Mouse (Mus musculus) left cerebral cortex, adult 8-10 months (tissue): Measurements from ENCODE around the gene Gpatch8. TPM values are rescaled to one million over a fixed set of nuclear protein-coding genes. Genes with fewer than 3 reads are reported as not detected.
A peak's percentile ranks its signal among the peaks of the same experiment; 100 is the strongest.

Source experiments
- DNase-seq, 2 experiments: peaks; one replicate each; pipeline ENCODE4 v3.0.0; 2022; ENCODE audit warnings: low spot score in 2 of 2
- total RNA-seq, 4 experiments: library from RNA; stranded (reverse); gene quantifications; 2 replicates each; pipeline ENCODE4 v1.2.4; 2022

Gpatch8 gene
- total RNA-seq, 4 experiments from 2014 or later: 53.4 to 64.9 (median 58.6) TPM

- no peak for DNase-seq
Measured at GRCm38 (mm10) chr11:102453131-102453530, 103.1 kb downstream of the Gpatch8 start.

- DNase-seq: no peak
Measured at GRCm38 (mm10) chr11:102449043-102450008, 106.9 kb downstream of the Gpatch8 start.

- DNase-seq: peak; percentile 28 to 40
Measured at GRCm38 (mm10) chr11:102448327-102448726, 107.9 kb downstream of the Gpatch8 start.

- DNase-seq: peak; percentile 50 to 79
Measured at GRCm38 (mm10) chr11:102447497-102447896, 108.7 kb downstream of the Gpatch8 start, which contains the start of gene Fam171a2. Gene Fam171a2 (minus strand): TSS chr11:102447682.

- DNase-seq: no peak
Measured at GRCm38 (mm10) chr11:102446581-102447461, 109.4 kb downstream of the Gpatch8 start.

- peak in 1 of 2 experiments; percentile 41 for DNase-seq
Measured at GRCm38 (mm10) chr11:102445891-102446361, 110.3 kb downstream of the Gpatch8 start.

DNA sequence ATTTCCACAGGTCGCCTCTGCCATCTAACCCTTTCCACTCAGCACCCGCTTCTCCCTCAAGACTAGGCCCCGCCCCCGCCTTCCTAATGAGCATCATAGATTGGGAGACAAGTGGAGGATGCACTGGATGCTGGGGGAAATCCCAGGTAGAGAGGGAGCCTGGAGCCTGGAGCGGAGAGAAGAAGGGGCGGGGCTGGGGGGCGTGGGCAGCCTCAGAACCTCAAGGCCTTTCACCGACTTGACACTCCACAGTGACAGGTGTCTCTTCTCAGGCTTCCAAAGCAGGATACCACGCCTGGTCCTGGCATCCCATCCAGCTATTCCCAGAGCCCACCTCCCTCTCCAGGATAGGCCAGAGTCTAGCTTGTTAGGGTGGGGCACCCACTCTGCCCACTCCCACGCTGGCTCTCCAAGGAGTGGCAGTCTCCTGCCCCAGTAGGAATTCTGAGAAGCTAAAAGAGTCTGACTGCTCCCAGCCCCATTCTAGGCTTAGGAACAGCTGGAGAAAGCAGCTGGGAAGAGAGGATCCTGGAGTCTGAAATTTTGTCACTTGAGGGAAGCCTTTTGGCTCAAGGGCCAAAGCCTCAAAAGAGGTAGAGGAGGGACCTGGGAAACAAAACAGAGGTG, 110.8 kb downstream of the Gpatch8 start:
- peak in 1 of 2 experiments; percentile 69 for DNase-seq

DNA sequence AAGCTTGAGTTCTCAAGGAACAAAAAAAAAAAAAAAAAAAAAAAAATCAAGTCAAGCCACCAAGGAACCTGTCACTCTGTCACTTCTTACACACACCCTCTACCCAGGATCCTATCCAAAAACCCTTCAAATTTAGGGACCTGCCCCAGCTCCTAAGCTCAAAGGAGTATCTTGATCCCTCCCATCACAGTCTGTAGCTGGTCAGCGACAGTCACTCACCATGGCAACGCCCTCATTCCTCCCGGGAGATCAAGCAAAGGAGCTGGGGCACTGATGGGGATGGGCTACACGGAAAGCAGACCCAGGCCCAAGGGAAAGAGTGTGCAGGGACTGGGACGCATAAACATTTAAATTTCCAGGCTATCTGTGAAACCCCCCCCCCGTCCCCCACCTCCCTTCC, 111.4 kb downstream of the Gpatch8 start:
- no peak for DNase-seq

- no peak for DNase-seq
Measured at GRCm38 (mm10) chr11:102444321-102444720, 111.9 kb downstream of the Gpatch8 start.

DNA sequence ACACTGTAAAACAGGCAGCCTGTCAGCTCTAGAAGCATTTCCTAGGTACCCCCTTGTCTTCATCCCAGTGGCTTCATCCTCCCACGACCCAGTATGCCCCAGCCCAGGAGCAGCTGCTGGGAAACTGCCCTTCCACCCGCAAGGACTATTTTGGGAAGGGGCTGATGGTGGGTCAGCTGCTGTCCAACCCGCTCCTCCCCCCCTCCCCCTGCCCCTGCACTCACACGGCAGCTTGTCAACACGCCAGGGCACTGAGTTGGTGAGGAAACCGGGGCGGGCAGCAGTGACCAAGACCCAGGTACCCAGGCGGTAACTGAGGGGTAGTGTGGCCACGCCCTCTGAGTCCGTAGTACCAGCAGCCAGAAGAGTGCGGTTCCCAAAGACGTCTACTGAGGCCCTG, 112.5 kb downstream of the Gpatch8 start:
- no peak for DNase-seq

DNA sequence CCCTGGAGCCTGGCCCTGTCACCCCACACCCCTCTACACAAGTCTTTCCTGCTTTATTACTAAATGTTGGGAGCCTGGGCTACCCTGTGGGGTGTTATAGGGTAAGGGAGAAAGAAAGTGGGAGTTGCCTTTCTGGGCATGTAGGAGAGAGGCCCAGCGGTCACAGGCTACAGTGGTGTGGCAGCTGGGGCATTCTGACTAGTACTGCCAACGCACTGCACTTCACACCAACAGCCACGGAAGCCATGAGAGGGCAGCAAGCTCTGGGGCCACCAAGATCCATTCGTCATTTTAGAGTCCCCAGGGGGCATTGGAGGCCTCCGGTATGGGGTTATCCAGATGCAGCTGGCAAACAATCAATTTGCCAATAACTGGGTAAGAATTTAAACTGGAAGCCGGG, 114.1 kb downstream of the Gpatch8 start:
- DNase-seq: no peak

DNA sequence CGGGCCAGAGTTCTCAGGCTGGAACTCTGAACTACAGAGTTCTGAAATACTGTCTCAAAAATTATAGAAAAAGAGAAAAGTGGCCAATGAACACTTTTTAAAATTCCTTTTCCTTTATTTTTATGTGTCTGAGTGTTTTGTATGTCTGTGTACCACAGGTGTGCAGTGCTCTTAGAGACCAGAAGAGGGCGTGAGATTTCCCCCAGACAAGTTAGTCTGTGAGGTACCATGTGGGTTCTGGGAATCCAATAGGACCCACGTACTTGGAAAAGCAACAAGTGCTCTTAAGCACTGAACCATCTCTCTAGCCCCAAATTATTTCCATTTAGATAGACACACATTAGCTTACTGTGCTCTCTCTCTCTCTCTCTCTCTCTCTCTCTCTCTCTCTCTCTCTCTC, 114.8 kb downstream of the Gpatch8 start:
- no peak for DNase-seq

- no peak for DNase-seq
Measured at GRCm38 (mm10) chr11:102440255-102440654, 115.9 kb downstream of the Gpatch8 start.

DNA sequence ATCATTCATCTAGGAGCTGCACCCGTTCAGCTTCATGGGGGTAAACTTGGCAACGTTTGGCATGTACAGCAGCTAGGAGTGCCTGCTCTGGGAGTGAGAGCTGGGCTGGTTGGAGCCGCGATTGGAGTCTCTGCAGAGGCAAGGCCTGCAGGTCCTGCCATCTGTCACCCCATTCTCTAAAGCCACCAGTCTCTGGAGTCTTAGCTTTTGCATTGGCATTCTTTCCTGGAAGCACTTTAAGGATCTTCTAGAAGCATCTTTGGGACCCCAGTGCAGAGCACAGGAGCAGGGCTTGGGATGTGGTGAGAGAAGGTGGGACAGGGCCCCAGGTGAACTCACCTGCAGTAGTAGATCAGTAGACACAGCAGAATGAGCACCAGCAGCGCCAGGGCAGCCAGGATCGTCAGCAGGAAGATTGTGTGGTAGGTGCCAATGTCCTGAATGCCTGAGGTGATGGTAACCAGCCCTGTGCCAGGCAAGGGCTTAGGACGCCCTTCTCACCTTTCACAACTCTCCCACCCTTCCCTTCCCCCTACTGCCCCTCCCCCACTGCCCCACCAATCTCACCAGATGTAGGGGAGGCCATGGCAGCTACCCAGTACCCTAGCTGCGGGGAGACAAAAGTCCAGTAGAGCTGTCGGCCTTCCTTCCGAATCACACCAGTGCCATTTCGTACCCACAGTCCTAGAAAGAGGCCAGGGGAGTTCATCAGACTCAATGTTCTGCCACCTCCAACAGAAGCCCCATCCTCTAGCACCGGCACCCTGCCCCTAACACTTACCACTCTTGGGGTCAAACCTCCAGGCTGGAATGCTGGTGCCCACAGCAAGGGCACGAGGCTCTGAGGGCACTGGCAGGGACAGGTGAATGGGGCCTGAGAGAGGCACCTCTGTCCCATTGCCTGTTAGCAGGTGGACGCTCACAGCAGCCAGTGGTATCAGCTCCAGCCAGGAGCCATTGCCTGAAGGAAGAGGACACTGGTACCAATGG, 116.8 kb downstream of the Gpatch8 start:
- no peak for DNase-seq

DNA sequence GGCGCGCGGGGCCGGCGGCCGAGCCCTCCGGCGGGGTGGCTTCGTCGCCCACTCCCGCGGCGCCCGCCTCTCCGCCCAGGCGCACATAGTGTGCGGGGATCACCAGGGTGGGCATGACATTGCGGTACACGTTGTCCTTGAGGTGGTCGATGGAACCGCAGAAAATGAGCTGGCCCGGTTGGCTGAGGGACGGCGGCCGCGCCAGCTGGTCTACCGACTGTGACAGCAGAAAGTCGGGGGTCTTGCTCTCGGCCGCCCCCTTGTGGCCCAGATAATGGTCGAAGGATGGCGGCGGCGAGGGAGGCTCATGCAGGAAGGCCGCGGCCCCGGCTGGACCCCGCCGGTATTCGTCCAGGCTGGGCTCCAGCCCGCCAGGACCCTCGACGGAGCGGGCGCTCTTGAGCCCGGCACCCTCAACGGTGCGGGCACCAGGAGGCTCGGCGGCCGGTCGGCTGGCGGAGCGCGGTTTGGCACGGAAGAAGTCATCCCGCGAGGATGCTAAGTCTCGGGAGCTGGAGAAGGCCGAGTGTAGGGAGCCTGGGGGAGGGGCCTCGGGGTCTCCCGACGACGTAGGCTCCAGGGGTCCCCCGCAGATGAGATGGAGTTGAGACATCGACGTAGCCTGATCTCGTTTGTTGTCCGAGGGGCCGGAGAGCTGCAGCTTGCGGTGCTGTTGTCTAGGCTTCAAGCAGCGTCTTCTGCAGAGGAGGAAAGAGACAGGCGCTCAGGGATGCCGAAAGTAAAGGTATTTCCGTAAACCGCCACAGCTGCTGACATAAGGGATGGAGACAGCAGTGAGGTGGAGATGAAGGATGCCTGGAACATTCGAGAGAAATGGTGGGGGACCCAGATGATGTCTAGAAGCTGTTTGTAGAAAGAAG, 117.7 kb downstream of the Gpatch8 start:
- peak; percentile 60 to 75 for DNase-seq

DNA sequence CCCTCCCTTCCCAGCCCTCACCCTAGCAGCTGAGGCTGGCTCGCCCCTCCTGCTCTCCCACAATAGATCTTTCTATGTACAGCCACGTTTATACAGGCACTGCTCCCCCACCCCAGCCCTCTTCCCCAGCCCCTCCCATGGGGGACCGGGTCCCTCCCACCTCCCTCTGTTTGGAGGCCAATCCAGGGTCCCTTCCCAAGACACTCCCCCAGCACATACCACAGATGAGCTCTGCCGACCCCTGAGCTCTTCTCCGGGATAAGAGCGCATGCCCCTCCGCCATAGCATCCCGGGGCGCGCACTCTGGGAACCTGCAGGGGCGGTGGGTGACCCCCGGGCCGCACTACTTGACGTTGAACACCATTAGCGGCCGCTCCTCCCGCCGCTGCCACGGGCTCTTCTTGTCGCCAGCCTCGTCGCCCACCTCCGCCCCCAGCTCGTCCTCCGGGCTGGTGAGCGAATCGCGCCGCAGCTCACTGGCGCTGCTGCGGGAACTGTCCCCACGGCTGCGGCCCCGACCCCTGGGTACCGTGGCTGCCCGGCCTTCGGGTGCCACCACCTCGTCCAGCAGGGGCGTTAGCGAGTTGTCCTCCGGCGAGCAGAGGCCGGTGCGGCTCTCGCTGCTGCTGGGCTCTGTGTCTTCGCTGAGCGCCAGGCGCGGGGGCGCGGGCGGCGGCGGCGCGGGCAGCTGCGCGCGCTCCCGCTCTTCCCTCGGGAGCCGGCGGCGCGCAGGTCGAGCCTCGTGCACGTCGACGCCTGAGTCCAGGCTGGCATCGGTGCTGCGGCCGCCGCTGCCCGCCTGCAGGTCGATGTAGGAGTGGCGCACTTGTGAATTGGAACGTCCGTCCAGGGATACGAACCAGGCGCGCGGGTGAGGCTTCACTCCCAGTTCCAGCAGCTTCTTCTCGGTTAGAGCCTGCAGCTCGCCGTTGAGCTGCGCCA, 118.8 kb downstream of the Gpatch8 start:
- DNase-seq: peak; percentile 38 to 76

- DNase-seq: no peak
Measured at GRCm38 (mm10) chr11:102436471-102436790, 119.8 kb downstream of the Gpatch8 start.
